Mouse (Mus musculus) bone marrow macrophage, adult 2 months (primary cell): ENCODE data around the gene Kcnq1.

Experiments
- CTCF ChIP-seq: IDR thresholded peaks from 2 replicates; pipeline ENCODE4 v1.5.1; 2012; ENCODE audit warnings: low read depth, mild to moderate bottlenecking, low read length, moderate library complexity
- POLR2A ChIP-seq: IDR thresholded peaks from 2 replicates; pipeline ENCODE4 v1.6.1; 2012; ENCODE audit warnings: mild to moderate bottlenecking, low read depth, low read length, borderline replicate concordance

DNA sequence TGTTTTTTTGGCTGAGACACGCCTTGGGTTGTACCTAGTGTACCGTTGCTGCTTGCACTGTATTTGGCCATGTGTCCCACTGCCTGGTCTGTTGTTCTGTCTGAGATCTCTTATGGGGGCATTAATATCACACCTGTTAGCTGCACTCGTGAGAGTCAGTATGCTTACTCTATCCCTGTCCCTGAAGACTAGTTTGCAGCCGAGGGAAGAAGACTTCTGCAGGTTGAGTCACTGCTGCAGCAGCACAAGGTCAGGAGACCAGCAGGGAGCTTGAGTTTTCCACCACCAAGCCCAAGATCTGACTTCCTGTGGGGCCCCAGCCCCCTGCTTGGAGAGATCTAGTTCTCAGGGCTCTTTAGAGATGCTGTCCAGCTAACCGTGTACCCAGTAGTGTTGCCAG is 49.1 kb downstream of the Kcnq1 start:
- TF ChIP-seq CTCF, result no peak
- no peak for TF ChIP-seq POLR2A
